16 mouse cellular contexts compared by ENCODE assay signal in genomic region chr7:117521369-117521768, GRCm38 (mm10).
DNase-seq lines count a peak whose midpoint lies in the region; ATAC-seq lines count a peak whose summit lies in the region.
"Had no signal": no experiment of that assay in that cellular context is flagged by ENCODE, and none has a peak within 500 bp of the region (broad histone marks: within the 10 kb centered on the region; RNA-seq: fewer than 3 reads in every experiment).

No protein-coding gene starts in this region.

- H3K27ac ChIP-seq in heart, embryonic 10.5 days, result peak overlapping the region; percentile 48; the same call in 1 of the 2 replicates
- H3K27ac ChIP-seq: liver, embryonic 13.5 days had no signal

- no peak overlapping the region for H3K4me3 ChIP-seq in heart, embryonic 10.5 days
- H3K4me3 ChIP-seq in megakaryocyte, embryonic 14.5 days (replicated peaks), result peak overlapping the region; percentile 64
- H3K4me3 ChIP-seq: liver, embryonic 13.5 days had no signal

- H3K36me3 ChIP-seq in heart, embryonic 10.5 days, result no peaks in the 10 kb centered on the region
- no peaks in the 10 kb centered on the region for H3K36me3 ChIP-seq in megakaryocyte, embryonic 14.5 days (replicated peaks; ENCODE audit: low read length)
- H3K36me3 ChIP-seq: liver, embryonic 13.5 days had no signal

- no peaks in the 10 kb centered on the region for H3K9me3 ChIP-seq in heart, embryonic 10.5 days
- peaks cover 23% of the 10 kb centered on the region for H3K9me3 ChIP-seq in megakaryocyte, embryonic 14.5 days
- H3K9me3 ChIP-seq: liver, embryonic 13.5 days had no signal

- peak; percentile 85 for ATAC-seq in activated CD4-positive, CD25-positive, alpha-beta regulatory T cell, adult 4 months
- ATAC-seq: forebrain, postnatal 0 days had no signal

- peaks cover 43% of the 10 kb centered on the region for H3K4me1 ChIP-seq in heart, embryonic 10.5 days
- no peaks in the 10 kb centered on the region; the same call in 1 of the 2 replicates for H3K4me1 ChIP-seq in megakaryocyte, embryonic 14.5 days
- H3K4me1 ChIP-seq: liver, embryonic 13.5 days had no signal

- H3K27me3 ChIP-seq in heart, embryonic 10.5 days (ENCODE audit: insufficient read depth, poor library complexity, severe bottlenecking), result no peaks in the 10 kb centered on the region
- no peaks in the 10 kb centered on the region for H3K27me3 ChIP-seq in megakaryocyte, embryonic 14.5 days (replicated peaks)
- H3K27me3 ChIP-seq: liver, embryonic 13.5 days had no signal

- no peak for DNase-seq in heart, embryonic 10.5 days (ENCODE audit: low spot score)
- no peak for DNase-seq in heart, adult 18-20 months
- DNase-seq in 416B (ENCODE audit: low read depth), result peak; percentile 5
- no peak for DNase-seq in cerebellum, postnatal 10 days
- no peak for DNase-seq in retina, postnatal 1 day
- DNase-seq in lung, adult 18-20 months, result no peak
- DNase-seq: cerebellum, adult 9-10 months; forebrain, postnatal 0 days; gastrocnemius, postnatal 25 days; heart, postnatal 14 days; kidney, postnatal 10 days; layer of hippocampus, adult 9-11 months; liver, embryonic 13.5 days; thymus, postnatal 14 days had no signal
